ENCODE assay signal across 10 mouse cellular contexts in the genomic region with DNA sequence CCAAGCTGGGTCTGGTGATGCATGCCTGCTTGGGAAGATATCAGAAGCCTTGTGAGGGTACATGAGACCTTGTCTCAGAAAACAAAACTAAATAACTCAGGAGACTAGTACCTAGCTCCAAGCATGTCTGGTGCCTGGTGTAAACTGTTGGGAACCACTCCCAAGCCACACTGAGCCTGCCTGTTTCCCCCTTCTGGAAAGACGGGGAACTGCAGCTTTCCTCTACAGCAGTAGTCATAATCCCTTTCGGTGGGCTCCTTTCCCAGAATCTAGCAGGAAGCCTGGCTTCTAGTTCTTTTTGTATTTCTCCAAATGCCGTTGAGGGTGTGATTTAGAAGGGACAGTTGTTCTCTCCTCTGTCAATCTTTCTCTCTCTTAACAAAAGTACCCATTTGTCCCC. TPM values are rescaled to one million over a fixed set of nuclear protein-coding genes. Genes with fewer than 3 reads are reported as not detected.
DNase-seq lines count a peak whose midpoint lies in the region; ATAC-seq and TF ChIP-seq lines count a peak whose summit lies in the region.
"Had no signal": no experiment of that assay in that cellular context is flagged by ENCODE, and none has a peak within 500 bp of the region (broad histone marks: within the 10 kb centered on the region; RNA-seq: fewer than 3 reads in every experiment).

No protein-coding gene starts in this region.

- 14% methylated on average over 3 of the region's 3 CpGs for WGBS in kidney, embryonic 15.5 days
- 10% methylated on average over 3 of the region's 3 CpGs for WGBS in midbrain, postnatal 0 days

- no peak overlapping the region for H3K4me2 ChIP-seq in kidney, embryonic 15.5 days
- no peak overlapping the region for H3K4me2 ChIP-seq in midbrain, postnatal 0 days (ENCODE audit: low read depth, low read length, poor library complexity, severe bottlenecking)
- H3K4me2 ChIP-seq: liver, embryonic 13.5 days had no signal

- no peak for TF ChIP-seq POLR2A in MEL (IDR thresholded peaks at IDR 0.05; ENCODE audit: control insufficient read depth in 1 of 2, insufficient read depth in 1 of 2, low read depth in 1 of 2, low read length in 2 of 2, poor library complexity in 1 of 2)

- TF ChIP-seq CTCF in C2C12 (IDR thresholded peaks at IDR 0.05; ENCODE audit: control insufficient read depth, insufficient read depth, insufficient read length) (peak; percentile 47), MEL (IDR thresholded peaks at IDR 0.05 in 2 of 3, conservative IDR thresholded peaks at IDR 0.05 in 1 of 3; ENCODE audit: control insufficient read depth in 1 of 3, insufficient read depth in 1 of 3, low read depth in 2 of 3, low read length in 3 of 3, poor library complexity in 1 of 3, severe bottlenecking in 1 of 3) (peak; percentile 65 to 89 (median 74))
- TF ChIP-seq CTCF in midbrain, postnatal 0 days (IDR thresholded peaks at IDR 0.05), result peak; percentile 78

- H3K27me3 ChIP-seq in kidney, embryonic 15.5 days, result peaks cover 59% of the 10 kb centered on the region
- no peaks in the 10 kb centered on the region for H3K27me3 ChIP-seq in C2C12 (ENCODE audit: control insufficient read depth, insufficient read depth, insufficient read length)
- no peaks in the 10 kb centered on the region for H3K27me3 ChIP-seq in MEL (ENCODE audit: control insufficient read depth in 1 of 2, insufficient read depth in 2 of 2, low read length in 2 of 2)
- peaks cover 36% of the 10 kb centered on the region for H3K27me3 ChIP-seq in midbrain, postnatal 0 days (ENCODE audit: insufficient read depth, low read length)

- H3K4me3 ChIP-seq in kidney, embryonic 15.5 days (replicated peaks), result no peak overlapping the region
- H3K4me3 ChIP-seq in C2C12 (ENCODE audit: insufficient read depth, poor library complexity, severe bottlenecking), result no peak overlapping the region
- H3K4me3 ChIP-seq in MEL (ENCODE audit: control insufficient read depth in 1 of 2, insufficient read depth in 1 of 2, low read depth in 2 of 2, low read length in 2 of 2), result no peak overlapping the region
- no peak overlapping the region for H3K4me3 ChIP-seq in midbrain, postnatal 0 days (ENCODE audit: low read depth, low read length)
- H3K4me3 ChIP-seq: erythroblast, embryonic 14.5 days; liver, embryonic 13.5 days had no signal

- peak; percentile 46 for TF ChIP-seq RAD21 in MEL (IDR thresholded peaks at IDR 0.05; ENCODE audit: low read depth, low read length)

- H3K9me3 ChIP-seq in kidney, embryonic 15.5 days (replicated peaks), result no peaks in the 10 kb centered on the region
- H3K9me3 ChIP-seq in MEL (replicated peaks; ENCODE audit: insufficient read depth, low read length), result no peaks in the 10 kb centered on the region
- H3K9me3 ChIP-seq in midbrain, postnatal 0 days (ENCODE audit: low read length), result no peaks in the 10 kb centered on the region
- H3K9me3 ChIP-seq: liver, embryonic 13.5 days had no signal

- ATAC-seq in kidney, embryonic 15.5 days (replicated peaks; ENCODE audit: low FRiP score), result no peak
- ATAC-seq in common myeloid progenitor, adult 5-6 weeks (replicated peaks; ENCODE audit: low read depth, poor library complexity, severe bottlenecking), result peak; percentile 61
- no peak for ATAC-seq in midbrain, postnatal 0 days (ENCODE audit: low FRiP score)
- no peak for ATAC-seq in monocyte, adult 5-6 weeks (replicated peaks; ENCODE audit: insufficient number of reproducible peaks, low FRiP score, low TSS enrichment, poor library complexity, severe bottlenecking)

- no peak overlapping the region for H3ac ChIP-seq in C2C12 (ENCODE audit: control insufficient read depth, insufficient read length, low read depth)

- no peaks in the 10 kb centered on the region for H3K79me3 ChIP-seq in C2C12 (ENCODE audit: low read depth)

- H3K27ac ChIP-seq in kidney, embryonic 15.5 days, result no peak overlapping the region
- no peak overlapping the region for H3K27ac ChIP-seq in MEL (ENCODE audit: control insufficient read depth, low read depth, low read length)
- no peak overlapping the region for H3K27ac ChIP-seq in midbrain, postnatal 0 days (ENCODE audit: low read depth, low read length)
- H3K27ac ChIP-seq: liver, embryonic 13.5 days had no signal

- no peak for TF ChIP-seq EP300 in MEL (IDR thresholded peaks at IDR 0.05; ENCODE audit: low read depth in 1 of 2, low read length in 2 of 2)

- DNase-seq in kidney, adult 18-20 months, result peak; percentile 62
- DNase-seq in MEL (ENCODE audit: low read depth, low spot score), result peak; percentile 59
- DNase-seq in kidney, postnatal 10 days, result peak; percentile 85
- DNase-seq in midbrain, postnatal 0 days (ENCODE audit: low spot score), result peak; percentile 76
- DNase-seq: liver, embryonic 13.5 days had no signal

- no peak overlapping the region for H3K9ac ChIP-seq in kidney, embryonic 15.5 days
- no peak overlapping the region for H3K9ac ChIP-seq in MEL (ENCODE audit: control insufficient read depth, low read depth, low read length, poor library complexity, severe bottlenecking)
- no peak overlapping the region for H3K9ac ChIP-seq in midbrain, postnatal 0 days (replicated peaks; ENCODE audit: low read length, poor library complexity, severe bottlenecking)
- H3K9ac ChIP-seq: liver, embryonic 13.5 days had no signal

- no peaks in the 10 kb centered on the region for H3K36me3 ChIP-seq in kidney, embryonic 15.5 days
- H3K36me3 ChIP-seq in C2C12 (ENCODE audit: control insufficient read depth, insufficient read depth) (no peaks in the 10 kb centered on the region), MEL (ENCODE audit: control insufficient read depth in 1 of 2, insufficient read depth in 2 of 2, low read length in 2 of 2) (no peaks in the 10 kb centered on the region)
- no peaks in the 10 kb centered on the region for H3K36me3 ChIP-seq in midbrain, postnatal 0 days (ENCODE audit: insufficient read depth, low read length)
- H3K36me3 ChIP-seq: liver, embryonic 13.5 days had no signal

- peaks cover 12% of the 10 kb centered on the region for H3K4me1 ChIP-seq in kidney, embryonic 15.5 days
- H3K4me1 ChIP-seq in MEL (ENCODE audit: control insufficient read depth in 1 of 2, insufficient read depth in 2 of 2, low read length in 2 of 2), result no peaks in the 10 kb centered on the region
- no peaks in the 10 kb centered on the region for H3K4me1 ChIP-seq in midbrain, postnatal 0 days (ENCODE audit: insufficient read depth, low read length)

- H3K79me2 ChIP-seq in C2C12 (ENCODE audit: control insufficient read depth, insufficient read depth) (no peaks in the 10 kb centered on the region), MEL (ENCODE audit: control insufficient read depth, insufficient read depth, low read length, poor library complexity) (no peaks in the 10 kb centered on the region)

TF ChIP-seq in C2C12, 6 proteins besides CTCF, POLR2A, EP300 and RAD21:
- TF ChIP-seq FOSL1 (IDR thresholded peaks at IDR 0.05; ENCODE audit: insufficient read depth, low read length, poor library complexity, severe bottlenecking) (no peak), USF1 (IDR thresholded peaks at IDR 0.05; ENCODE audit: low read depth) (no peak), MAX (IDR thresholded peaks at IDR 0.05) (no peak), MYOD1 (IDR thresholded peaks at IDR 0.05; ENCODE audit: control insufficient read depth, insufficient read length, low read depth) (no peak), CEBPB (IDR thresholded peaks at IDR 0.05; ENCODE audit: low read depth) (no peak), MYOG (IDR thresholded peaks at IDR 0.05; ENCODE audit: control insufficient read depth, extremely low read depth, insufficient read length) (no peak)

TF ChIP-seq in MEL, 35 proteins besides CTCF, POLR2A, EP300 and RAD21:
- no peak for TF ChIP-seq KAT2A (conservative IDR thresholded peaks at IDR 0.05; ENCODE audit: low read depth, low read length)
- TF ChIP-seq NELFE (IDR thresholded peaks at IDR 0.05; ENCODE audit: low read depth, low read length), result no peak
- peak; percentile 83 for TF ChIP-seq SMC3 (IDR thresholded peaks at IDR 0.05; ENCODE audit: low read depth, low read length)
- TF ChIP-seq RCOR1 (IDR thresholded peaks at IDR 0.05; ENCODE audit: low read depth, low read length), result no peak
- TF ChIP-seq ZC3H11A (IDR thresholded peaks at IDR 0.05; ENCODE audit: low read depth, low read length), result 0 out of 2 replicates have a peak, but pooled peaks have one; percentile 21
- TF ChIP-seq ZKSCAN1 (IDR thresholded peaks at IDR 0.05; ENCODE audit: low read depth, low read length), result no peak
- no peak for TF ChIP-seq MAFK (IDR thresholded peaks at IDR 0.05; ENCODE audit: borderline replicate concordance, low read depth, low read length)

RNA-seq across cellular contexts. Expression of gene Isl2, which starts 2.6 kb away (rescaled TPM):
- polyA plus RNA-seq in kidney, embryonic 15.5 days (2015; fragmentation: Nextera tagmentation; extraction: Ambion mirVana), result 0.10 and 0.27 TPM in 2 replicates
- 4.8 TPM for polyA plus RNA-seq in C2C12 (2012; fragmentation: generic; extraction: Trizol)
- not detected in 2 replicates for total RNA-seq in MEL (2012; rRNA removed)
- not detected for polyA plus RNA-seq in MEL (2012; ENCODE audit: insufficient read depth in 1 of 2, insufficient read length in 2 of 2, low read depth in 1 of 2, low replicate concordance in 2 of 2, missing spikeins in 1 of 2)
- not detected in 2 replicates for total RNA-seq in common myeloid progenitor, adult 5-6 weeks (2017)
- total RNA-seq in midbrain, postnatal 0 days (2014; rRNA removed), result 0.14 TPM in 1 of 2 replicates, not detected in the other
- polyA plus RNA-seq in midbrain, postnatal 0 days (2015; fragmentation: Nextera tagmentation; extraction: Ambion mirVana), result 0.39 TPM in 1 of 2 replicates, not detected in the other
- total RNA-seq in monocyte, adult 5-6 weeks (2017), result not detected in 3 replicates
- polyA plus RNA-seq: erythroblast, embryonic 14.5 days had no signal

RNA-seq across cellular contexts. Expression of gene Etfa, which starts 23.9 kb away (rescaled TPM):
- polyA plus RNA-seq in kidney, embryonic 15.5 days (2015; fragmentation: Nextera tagmentation; extraction: Ambion mirVana), result 199 and 218 TPM in 2 replicates
- polyA plus RNA-seq in C2C12 (2012; fragmentation: generic; extraction: Trizol) (87.7 TPM), MEL (2012; ENCODE audit: insufficient read depth in 1 of 2, insufficient read length in 2 of 2, low read depth in 1 of 2, low replicate concordance in 2 of 2, missing spikeins in 1 of 2) (100 to 1,000 TPM in 1 of 2 experiments, not detected in 1; 126 TPM)
- total RNA-seq in MEL (2012; rRNA removed), result 37.5 and 37.8 TPM in 2 replicates
- 67.1 and 76.9 TPM in 2 replicates for total RNA-seq in common myeloid progenitor, adult 5-6 weeks (2017)
- 11.5 and 13.7 TPM in 2 replicates for total RNA-seq in midbrain, postnatal 0 days (2014; rRNA removed)
- polyA plus RNA-seq in midbrain, postnatal 0 days (2015; fragmentation: Nextera tagmentation; extraction: Ambion mirVana), result 94.6 and 99.1 TPM in 2 replicates
- 41.8 to 63.2 TPM (median 48.1 TPM) in 3 replicates for total RNA-seq in monocyte, adult 5-6 weeks (2017)
